Mouse (Mus musculus): ENCODE results near the gene Fancd2os. TPM values are rescaled to one million over a fixed set of nuclear protein-coding genes. Genes with fewer than 3 reads are reported as not detected.

Gene Fancd2os
- polyA plus RNA-seq (2012; rRNA removed): 0.05 TPM in 1 of 2 replicates, not detected in the other

DNA sequence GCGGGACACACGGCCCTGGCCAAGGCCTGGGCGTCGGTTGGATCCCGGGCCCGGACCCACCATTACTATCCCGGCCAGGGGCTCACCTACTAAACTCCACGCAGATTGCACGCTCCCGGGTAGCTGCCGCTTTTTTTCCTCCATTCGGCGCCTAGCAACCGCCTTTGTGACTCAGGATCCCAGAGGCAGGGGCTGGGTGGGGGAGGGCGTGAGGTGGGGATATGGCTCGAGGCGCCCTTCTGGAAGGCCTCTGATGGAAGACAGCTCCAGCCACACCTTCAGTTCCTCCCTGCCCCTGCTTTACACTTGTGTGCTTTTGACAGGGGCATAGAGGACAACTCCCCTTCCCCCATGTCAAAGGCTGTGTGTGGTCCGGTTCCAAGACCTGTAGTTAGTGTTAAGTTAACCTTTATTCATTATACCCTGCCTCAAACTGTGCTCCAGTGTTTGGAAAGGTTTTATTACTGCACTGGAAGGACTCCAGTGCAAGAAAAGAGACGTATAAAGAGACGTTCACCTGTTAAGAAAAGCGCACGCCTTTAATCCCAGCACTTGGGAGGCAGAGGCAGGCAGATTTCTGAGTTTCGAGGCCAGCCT, at the start of gene Fancd2os:
TSS of gene Fancd2os (minus strand) at position 173 of the 597 bp plus-strand sequence.

GRCm38 (mm10) chr6:113638302-113639040, 38.0 kb upstream of the Fancd2os start, which contains the start of gene Irak2:
Gene Irak2, plus strand, starts transcription at chr6:113638467.

DNA sequence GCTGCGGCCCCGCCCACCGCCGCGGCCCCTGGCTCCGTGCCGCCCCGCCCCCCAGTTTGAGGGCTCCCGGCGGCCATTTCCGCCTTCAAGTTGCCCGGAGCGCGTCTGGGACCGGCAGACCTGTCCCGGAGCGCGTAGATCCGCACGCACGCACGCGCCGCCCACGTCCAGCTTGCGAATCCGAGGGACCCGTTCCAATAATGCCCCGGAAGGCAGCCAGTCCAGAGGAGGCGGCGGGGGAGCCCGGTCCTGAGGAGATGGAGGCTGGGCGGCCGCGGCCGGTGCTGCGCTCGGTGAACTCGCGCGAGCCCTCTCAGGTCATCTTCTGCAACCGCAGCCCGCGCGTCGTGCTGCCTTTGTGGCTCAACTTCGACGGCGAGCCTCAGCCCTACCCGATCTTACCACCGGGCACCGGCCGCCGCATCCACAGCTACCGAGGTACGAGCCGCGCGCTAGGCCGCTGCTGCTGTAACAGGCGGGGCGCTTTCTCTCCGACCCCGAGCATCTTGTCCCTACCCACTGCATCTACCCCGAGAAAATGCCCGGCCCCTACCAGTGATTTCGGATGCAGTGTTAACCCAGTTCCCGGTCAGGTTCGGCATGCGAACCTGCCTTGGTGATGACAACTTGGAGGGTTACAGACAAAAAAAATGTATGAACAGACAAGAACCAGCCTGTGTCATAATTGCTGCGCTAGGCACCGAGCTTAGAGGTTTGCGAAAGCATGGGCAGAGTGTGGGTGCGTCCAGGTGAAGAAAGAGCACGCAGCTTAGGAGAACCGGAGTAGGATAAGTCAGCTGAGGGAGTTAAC, 23.6 kb upstream of the Fancd2os start, which contains the start of gene Vhl:
TSS of gene Vhl (plus strand) at position 19 of the 811 bp plus-strand sequence.

DNA sequence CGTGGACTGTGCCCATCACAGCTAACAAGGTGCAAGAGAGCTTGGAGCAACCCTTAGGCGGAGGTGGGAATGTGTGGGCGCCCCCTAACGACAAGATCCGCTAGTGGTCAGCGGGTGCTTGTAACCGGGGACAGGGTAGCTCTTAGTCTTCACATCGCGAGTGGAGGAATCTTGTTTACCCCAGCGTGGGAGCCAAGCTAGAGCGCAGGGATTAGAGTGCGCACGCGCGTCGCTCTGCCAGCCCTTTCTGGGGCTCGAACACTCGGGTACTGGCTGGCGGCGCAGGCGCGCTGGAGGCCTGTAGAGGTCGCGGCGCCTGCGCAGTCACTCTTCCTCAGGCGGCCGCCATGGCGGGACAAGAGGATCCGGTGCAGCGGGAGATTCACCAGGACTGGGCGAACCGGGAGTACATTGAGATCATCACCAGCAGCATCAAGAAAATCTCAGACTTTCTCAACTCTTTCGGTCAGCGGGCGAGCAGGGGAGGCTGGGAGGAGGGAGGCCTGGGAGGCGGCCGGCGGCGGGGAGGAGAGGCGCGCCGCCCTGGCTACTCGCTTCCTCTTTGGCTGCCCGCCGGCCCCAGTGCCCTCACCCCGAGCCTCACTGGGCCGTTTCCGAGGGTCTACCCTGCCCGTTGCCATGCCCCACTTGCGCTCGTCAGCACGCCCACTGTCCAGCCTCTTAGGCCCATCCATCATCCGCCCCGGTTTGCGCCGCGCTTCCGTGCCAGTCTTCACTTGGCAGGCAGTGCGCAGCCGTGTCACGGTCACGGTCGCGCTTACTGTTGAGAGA, 4.1 kb upstream of the Fancd2os start, which contains the start of gene Brk1:
TSS of gene Brk1 (plus strand) at position 341 of the 792 bp plus-strand sequence.

Other genes starting within 250 kb of the Fancd2os start
- gene Tada3, start 222.8 kb downstream of the Fancd2os start, polyA plus RNA-seq (2012; rRNA removed): 60.1 and 63.2 TPM in 2 replicates
- 101 and 116 TPM in 2 replicates for gene Arpc4, start 222.6 kb downstream of the Fancd2os start, polyA plus RNA-seq (2012; rRNA removed)
- gene Ttll3, start 211.5 kb downstream of the Fancd2os start, polyA plus RNA-seq (2012; rRNA removed): 25.0 and 29.2 TPM in 2 replicates
- 33.6 and 35.6 TPM in 2 replicates for gene Rpusd3, start 181.4 kb downstream of the Fancd2os start, polyA plus RNA-seq (2012; rRNA removed)
- 0.04 and 0.06 TPM in 2 replicates for gene Cidec, start 165.0 kb downstream of the Fancd2os start, polyA plus RNA-seq (2012; rRNA removed)
- gene Jagn1, start 158.1 kb downstream of the Fancd2os start, polyA plus RNA-seq (2012; rRNA removed): 59.4 and 62.8 TPM in 2 replicates
- 0.07 and 1.1 TPM in 2 replicates for gene Il17re, start 142.2 kb downstream of the Fancd2os start, polyA plus RNA-seq (2012; rRNA removed)
- gene Il17rc, start 129.3 kb downstream of the Fancd2os start, polyA plus RNA-seq (2012; rRNA removed): 3.1 and 5.9 TPM in 2 replicates
- 38.9 and 41.5 TPM in 2 replicates for gene Creld1, start 117.4 kb downstream of the Fancd2os start, polyA plus RNA-seq (2012; rRNA removed)
- gene Prrt3, start 98.8 kb downstream of the Fancd2os start, polyA plus RNA-seq (2012; rRNA removed): 5.6 and 6.7 TPM in 2 replicates
- 56.0 and 56.9 TPM in 2 replicates for gene Emc3, start 69.1 kb downstream of the Fancd2os start, polyA plus RNA-seq (2012; rRNA removed)
- 7.6 and 10.1 TPM in 2 replicates for gene Fancd2, start 69.0 kb downstream of the Fancd2os start, polyA plus RNA-seq (2012; rRNA removed)
- gene Brk1, start 4.1 kb upstream of the Fancd2os start, polyA plus RNA-seq (2012; rRNA removed): 234 and 239 TPM in 2 replicates
- gene Vhl, start 23.2 kb upstream of the Fancd2os start, polyA plus RNA-seq (2012; rRNA removed): 64.1 and 72.3 TPM in 2 replicates
- 3.2 and 5.4 TPM in 2 replicates for gene Irak2, start 37.8 kb upstream of the Fancd2os start, polyA plus RNA-seq (2012; rRNA removed)
- gene Tatdn2, start 96.3 kb upstream of the Fancd2os start, polyA plus RNA-seq (2012; rRNA removed): 28.4 and 28.5 TPM in 2 replicates
- 0.29 and 0.66 TPM in 2 replicates for gene Ghrl, start 119.2 kb upstream of the Fancd2os start, polyA plus RNA-seq (2012; rRNA removed)
- gene Sec13, start 140.0 kb upstream of the Fancd2os start, polyA plus RNA-seq (2012; rRNA removed): 213 TPM in 2 replicates

Measured in central nervous system, embryonic 14 days (tissue).